ENCODE assay signal across 8 mouse cellular contexts in the genomic region with DNA sequence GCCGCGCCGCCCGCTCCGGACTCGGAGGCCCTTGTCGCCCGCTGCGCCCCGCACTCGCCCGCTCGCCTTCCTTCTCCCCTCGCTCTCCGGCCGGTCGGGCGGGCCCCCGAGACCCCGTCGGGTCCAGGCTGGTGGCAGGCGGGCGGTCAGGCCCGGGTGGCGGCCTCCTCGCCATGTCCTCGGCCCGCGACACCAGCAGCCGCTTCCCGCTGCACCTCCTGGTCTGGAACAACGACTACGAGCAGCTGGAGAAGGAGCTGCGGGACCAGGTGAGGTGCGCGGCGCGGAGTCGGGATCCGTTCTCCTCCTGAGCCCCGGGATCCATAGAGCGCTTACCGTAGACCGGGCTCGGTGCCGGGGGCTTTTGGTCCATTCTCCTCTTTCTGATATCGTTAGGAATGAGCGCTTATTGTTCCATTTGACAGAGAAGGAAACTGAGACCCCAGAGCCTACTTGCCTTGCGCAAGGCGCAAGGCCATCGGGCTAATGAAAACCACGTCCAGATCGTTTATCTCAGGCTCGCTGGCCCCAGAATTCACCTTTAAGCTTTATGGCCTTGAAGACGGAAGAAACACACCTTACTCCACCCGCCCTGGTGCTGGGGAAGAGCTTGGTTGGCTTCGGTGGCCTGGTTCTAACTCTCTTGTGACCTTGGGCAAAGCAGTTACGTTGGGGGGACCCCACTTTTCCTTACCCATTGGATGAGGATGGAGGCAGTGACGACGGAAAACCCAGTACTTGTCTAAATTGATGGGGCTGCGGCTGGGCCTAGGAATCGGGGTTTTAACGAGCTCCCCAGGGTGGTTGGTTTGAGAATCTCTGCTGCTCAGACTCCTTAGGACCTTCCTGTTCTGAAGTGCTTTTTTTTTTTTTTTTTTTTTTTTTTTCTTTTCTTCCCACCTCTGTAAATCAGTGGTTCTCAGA. TPM values are rescaled to one million over a fixed set of nuclear protein-coding genes. Genes with fewer than 3 reads are reported as not detected.
DNase-seq lines count a peak whose midpoint lies in the region; ATAC-seq and TF ChIP-seq lines count a peak whose summit lies in the region.

Gene Git2 (minus strand): TSS at position 462 of the 924 bp plus-strand sequence.

- H3K4me2 ChIP-seq in heart, embryonic 15.5 days: peak within 1 kb of the TSS; percentile 82
- H3K4me2 ChIP-seq in stomach, embryonic 15.5 days: peak within 1 kb of the TSS; percentile 88

- WGBS in kidney, adult 2 months: 2% methylated on average over 56 of the region's 63 CpGs
- WGBS in heart, embryonic 15.5 days: under 1% methylated on average over 63 of the region's 63 CpGs
- under 1% methylated on average over 63 of the region's 63 CpGs for WGBS in stomach, embryonic 15.5 days

- DNase-seq in kidney, adult 2 months: peak; percentile 8
- no peak for DNase-seq in kidney, postnatal 25 days
- no peak for DNase-seq in Patski (ENCODE audit: low read depth, low spot score)
- peak; percentile 44 for DNase-seq in layer of hippocampus, adult 9-11 months

- no peak for TF ChIP-seq POLR2A in kidney, adult 2 months (IDR thresholded peaks at IDR 0.05; ENCODE audit: low read depth, low read length)

- CTCF ChIA-PET in Patski (lab: Charles Lee): interaction anchor here (0.7 to 1.2 kb wide), 3 partner anchors 13 to 21 kb away, joined by 3 to 4 read pairs (median 3); no protein-coding TSS in a partner anchor

- H3K9me3 ChIP-seq in erythroblast, embryonic 14.5 days (ENCODE audit: control insufficient read depth, low read length): no peaks in the 10 kb centered on the region
- H3K9me3 ChIP-seq in heart, embryonic 15.5 days (replicated peaks): no peaks in the 10 kb centered on the region
- no peaks in the 10 kb centered on the region for H3K9me3 ChIP-seq in stomach, embryonic 15.5 days

- ATAC-seq in Patski: no peak
- no peak for ATAC-seq in heart, embryonic 15.5 days (replicated peaks; ENCODE audit: insufficient number of reproducible peaks, insufficient read depth, low FRiP score, low read depth)
- ATAC-seq in megakaryocyte, adult 5-6 weeks (ENCODE audit: poor library complexity, severe bottlenecking): no peak
- ATAC-seq in stomach, embryonic 15.5 days (ENCODE audit: insufficient read depth, low FRiP score, low read depth): no peak

- peak within 1 kb of the TSS; percentile 81 for H3K9ac ChIP-seq in heart, embryonic 15.5 days
- H3K9ac ChIP-seq in stomach, embryonic 15.5 days: peak within 1 kb of the TSS; percentile 97

- no peak for TF ChIP-seq CTCF in kidney, adult 2 months (conservative IDR thresholded peaks at IDR 0.05; ENCODE audit: insufficient read depth, insufficient read length, low read depth, low read length)
- TF ChIP-seq CTCF in Patski (IDR thresholded peaks at IDR 0.05): no peak

- in situ Hi-C loops in Patski (cut with MboI; ENCODE audit: low pct_unique_long_range_greater_than_20kb): no loop called here

- H3K4me1 ChIP-seq in kidney, adult 2 months (ENCODE audit: control insufficient read depth, insufficient read depth, low read length): no peaks in the 10 kb centered on the region; the same call in 1 of the 2 replicates
- peaks cover 73% of the 10 kb centered on the region for H3K4me1 ChIP-seq in erythroblast, embryonic 14.5 days (ENCODE audit: control insufficient read depth)
- peaks cover 31% of the 10 kb centered on the region for H3K4me1 ChIP-seq in heart, embryonic 15.5 days (replicated peaks)
- H3K4me1 ChIP-seq in stomach, embryonic 15.5 days: peaks cover 10% of the 10 kb centered on the region

- H3K36me3 ChIP-seq in kidney, adult 2 months (ENCODE audit: control insufficient read depth, insufficient read depth, low read length): no peaks in the 10 kb centered on the region
- H3K36me3 ChIP-seq in erythroblast, embryonic 14.5 days (ENCODE audit: control insufficient read depth): peaks cover 7% of the 10 kb centered on the region
- H3K36me3 ChIP-seq in heart, embryonic 15.5 days: no peaks in the 10 kb centered on the region
- no peaks in the 10 kb centered on the region for H3K36me3 ChIP-seq in stomach, embryonic 15.5 days

- H3K27me3 ChIP-seq in kidney, adult 2 months (replicated peaks; ENCODE audit: control insufficient read depth, insufficient read depth, low read length): no peaks in the 10 kb centered on the region
- H3K27me3 ChIP-seq in Patski: no peaks in the 10 kb centered on the region
- no peaks in the 10 kb centered on the region for H3K27me3 ChIP-seq in erythroblast, embryonic 14.5 days (ENCODE audit: control insufficient read depth)
- no peaks in the 10 kb centered on the region for H3K27me3 ChIP-seq in heart, embryonic 15.5 days
- H3K27me3 ChIP-seq in stomach, embryonic 15.5 days (replicated peaks): no peaks in the 10 kb centered on the region

- peak within 1 kb of the TSS; percentile 98 for H3K27ac ChIP-seq in kidney, adult 2 months (ENCODE audit: insufficient read depth, low read depth, low read length)
- peak within 1 kb of the TSS; percentile 92 for H3K27ac ChIP-seq in heart, embryonic 15.5 days
- H3K27ac ChIP-seq in stomach, embryonic 15.5 days: peak within 1 kb of the TSS; percentile 91

- H3K4me3 ChIP-seq in kidney, adult 2 months (ENCODE audit: insufficient read depth, low read depth, low read length): peak within 1 kb of the TSS; percentile 78
- H3K4me3 ChIP-seq in erythroblast, embryonic 14.5 days (replicated peaks): peak within 1 kb of the TSS; percentile 89
- H3K4me3 ChIP-seq in heart, embryonic 15.5 days: peak within 1 kb of the TSS; percentile 98
- H3K4me3 ChIP-seq in stomach, embryonic 15.5 days (replicated peaks): peak within 1 kb of the TSS; percentile 99

- POLR2A ChIA-PET in Patski (lab: Charles Lee): interaction anchor here (0.5 to 1.2 kb wide), 4 partner anchors 58 to 517 kb away, joined by 3 to 5 read pairs (median 4); no protein-coding TSS in a partner anchor

RNA-seq across cellular contexts. Expression of gene Git2, which starts in this region (rescaled TPM):
- 30.5 and 32.3 TPM in 2 replicates for polyA plus RNA-seq in kidney, adult 2 months (2012; rRNA removed)
- polyA plus RNA-seq in Patski (2021): 53.6 TPM
- polyA plus RNA-seq in erythroblast, embryonic 14.5 days (2012): 7.0 and 8.0 TPM in 2 replicates
- polyA plus RNA-seq in heart, embryonic 15.5 days (2015; fragmentation: Nextera tagmentation; extraction: Ambion mirVana): 31.0 and 43.2 TPM in 2 replicates
- 93.8 and 97.0 TPM in 2 replicates for total RNA-seq in megakaryocyte, adult 5-6 weeks (2015)
- total RNA-seq in megakaryocyte, adult 5-6 weeks (2017): 87.1 and 107 TPM in 2 replicates
- polyA plus RNA-seq in stomach, embryonic 15.5 days (2015; fragmentation: Nextera tagmentation; extraction: Ambion mirVana): 36.7 and 39.8 TPM in 2 replicates

Comparison
In these comparisons a context has a peak if more than half of its experiments do, and no peak if none do; other contexts are left out.
1. DNase-seq: peak in kidney, adult 2 months (single experiment) and layer of hippocampus, adult 9-11 months (single experiment); none in kidney, postnatal 25 days (0 of 2) and Patski (single experiment).
2. Peak in every context shown above with its lines, with median percentiles within 50 percentile points of each other: H3K27ac ChIP-seq and H3K4me3 ChIP-seq.